Mouse (Mus musculus) heart, embryonic 11.5 days (tissue): ENCODE data around the gene Kctd17. TPM values are rescaled to one million over a fixed set of nuclear protein-coding genes. Genes with fewer than 3 reads are reported as not detected.

Experiments used
- ATAC-seq: fragments of 200-750 bp; cut with Nextera tagmentation; replicated peaks from 2 replicates; pipeline ENCODE4 v1.8.0; 2017; ENCODE audit warnings: moderate library complexity; ENCODE audit not compliant: insufficient number of reproducible peaks, low FRiP score, low TSS enrichment
- H3K27ac ChIP-seq: fragments of 300-500 bp; sonication (generic); 2 replicates; pipeline ENCODE4 v1.5.1; 2014; ENCODE audit warnings: mild to moderate bottlenecking, low read depth, low read length
- H3K27me3 ChIP-seq: fragments of 300-500 bp; sonication (generic); 2 replicates; pipeline ENCODE4 v1.6.1; 2014; ENCODE audit warnings: mild to moderate bottlenecking, low read length, mixed read lengths; ENCODE audit not compliant: control insufficient read depth, insufficient read depth
- H3K36me3 ChIP-seq: fragments of 300-500 bp; sonication (generic); 2 replicates; pipeline ENCODE4 v1.6.1; 2014; ENCODE audit warnings: mild to moderate bottlenecking, low read length, moderate library complexity, mixed read lengths; ENCODE audit not compliant: control insufficient read depth, insufficient read depth
- H3K4me1 ChIP-seq: fragments of 300-500 bp; sonication (generic); 2 replicates; pipeline ENCODE4 v1.6.1; 2014; ENCODE audit warnings: low read length; ENCODE audit not compliant: control insufficient read depth, insufficient read depth
- H3K4me2 ChIP-seq: fragments of 300-500 bp; sonication (generic); 2 replicates; pipeline ENCODE4 v1.6.1; 2014; ENCODE audit warnings: mild to moderate bottlenecking, moderate library complexity
- H3K4me3 ChIP-seq: fragments of 300-500 bp; sonication (generic); 2 replicates; pipeline ENCODE4 v1.5.1; 2014; ENCODE audit warnings: low read depth, low read length
- H3K9ac ChIP-seq: fragments of 300-500 bp; sonication (generic); 2 replicates; pipeline ENCODE4 v1.6.1; 2014; ENCODE audit warnings: mild to moderate bottlenecking, low read depth, low read length, moderate library complexity
- H3K9me3 ChIP-seq: fragments of 300-500 bp; sonication (generic); replicated peaks from 2 replicates; pipeline ENCODE4 v1.6.1; 2016; ENCODE audit warnings: low read length; ENCODE audit not compliant: control insufficient read depth
- WGBS: fragments of 180-500 bp; shearing (Covaris S2); extraction: QIAGEN DNeasy Blood & Tissue Kit; methylation state at CpG from one replicate; pipeline ENCODE4 v1.1.7; 2014; ENCODE audit not compliant: insufficient replicate concordance; 5-methylcytosine and 5-hydroxymethylcytosine counted together
- polyA plus RNA-seq: library from polyadenylated mRNA; unstranded; fragments of >200 nt; fragmentation: Nextera tagmentation; extraction: Ambion mirVana; gene quantifications from 2 replicates; pipeline ENCODE4 v1.2.1, GENCODE M21; 2014

The Kctd17 gene
- polyA plus RNA-seq, 1 experiment from 2014 or later, result 16.8 TPM

DNA sequence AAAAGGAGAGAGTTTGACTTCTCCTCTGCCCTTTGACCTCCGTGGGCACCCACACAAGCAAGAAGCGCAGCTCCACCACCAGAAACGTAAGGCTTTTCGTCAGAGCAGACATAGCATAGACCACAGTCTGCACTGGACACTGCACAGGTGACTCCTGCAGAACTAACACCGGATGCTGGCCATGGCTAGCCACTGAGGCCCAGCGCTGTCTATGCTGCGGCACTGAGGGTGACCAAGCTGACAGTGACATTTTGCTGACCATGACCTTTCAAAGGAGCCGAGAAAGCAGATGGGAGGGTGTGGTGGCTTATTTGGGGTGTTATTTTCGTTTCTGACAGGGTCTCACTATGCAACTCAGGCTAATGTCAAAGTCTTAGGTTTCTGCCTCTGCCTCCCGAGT is 28.8 kb downstream of the Kctd17 start:
- no peaks in the 10 kb centered on the region for H3K36me3 ChIP-seq
- no peak overlapping the region for H3K4me3 ChIP-seq
- no peak overlapping the region for H3K27ac ChIP-seq
- peaks cover 2% of the 10 kb centered on the region; the same call in 1 of the 2 replicates for H3K27me3 ChIP-seq
- no peak overlapping the region for H3K4me2 ChIP-seq
- H3K4me1 ChIP-seq, result no peaks in the 10 kb centered on the region; the same call in 1 of the 2 replicates
- H3K9ac ChIP-seq, result no peak overlapping the region
- H3K9me3 ChIP-seq, result no peaks in the 10 kb centered on the region
- ATAC-seq, result no peak
- WGBS, result 73% methylated on average over 10 of the region's 10 CpGs

DNA sequence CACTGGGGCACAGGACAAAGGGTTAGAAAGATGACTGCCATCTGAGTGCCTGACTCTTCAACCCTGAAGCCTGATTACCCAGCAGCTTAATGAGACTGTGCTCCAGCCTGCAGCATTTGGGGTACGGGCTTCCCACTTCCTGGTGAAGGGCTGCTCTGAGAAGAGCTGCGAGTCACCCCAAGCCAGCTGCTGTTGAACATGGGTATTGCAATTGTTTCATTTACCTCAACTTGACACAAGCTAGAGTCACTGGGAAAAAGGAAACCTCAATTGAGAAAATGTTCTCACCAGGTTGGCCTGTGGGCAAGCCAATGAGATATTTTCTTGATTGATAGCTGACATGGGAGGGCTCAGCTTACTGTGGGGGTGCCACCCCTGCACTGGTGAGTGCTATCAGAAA is 34.6 kb downstream of the Kctd17 start:
- 38% methylated on average over 2 of the region's 2 CpGs for WGBS
- H3K4me2 ChIP-seq, result no peak overlapping the region
- H3K36me3 ChIP-seq, result no peaks in the 10 kb centered on the region
- ATAC-seq, result no peak
- H3K9me3 ChIP-seq, result no peaks in the 10 kb centered on the region
- H3K4me3 ChIP-seq, result no peak overlapping the region
- peaks cover 5% of the 10 kb centered on the region; the same call in 1 of the 2 replicates for H3K4me1 ChIP-seq
- H3K27me3 ChIP-seq, result 0 out of 2 replicates have a peak, but pooled peaks cover 2% of the 10 kb centered on the region
- H3K9ac ChIP-seq, result no peak overlapping the region
- no peak overlapping the region for H3K27ac ChIP-seq

DNA sequence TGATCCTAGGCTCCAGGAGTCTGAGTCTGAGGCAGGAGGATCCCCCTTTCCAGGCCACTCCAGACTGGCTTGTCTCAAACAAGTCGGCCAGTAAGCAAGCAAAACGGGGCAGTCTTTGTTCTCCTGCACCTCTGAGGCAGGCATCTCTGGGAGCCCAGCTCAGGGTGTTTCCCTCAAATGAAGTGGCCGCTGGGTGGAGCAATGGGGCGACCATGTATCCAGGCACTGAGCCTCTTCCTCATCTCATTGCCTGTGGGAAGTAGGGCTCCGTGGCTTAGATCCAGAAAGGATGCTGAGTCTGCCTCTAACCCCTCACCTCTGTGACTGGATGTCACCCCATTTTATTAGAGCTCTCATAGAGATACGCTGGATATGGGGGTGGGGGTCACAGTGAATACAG is 38.4 kb downstream of the Kctd17 start:
- WGBS, result 32% methylated on average over 6 of the region's 6 CpGs
- H3K27me3 ChIP-seq, result no peaks in the 10 kb centered on the region
- H3K9ac ChIP-seq, result no peak overlapping the region
- peaks cover 11% of the 10 kb centered on the region for H3K4me1 ChIP-seq
- no peak overlapping the region for H3K4me3 ChIP-seq
- no peaks in the 10 kb centered on the region for H3K9me3 ChIP-seq
- H3K4me2 ChIP-seq, result no peak overlapping the region
- ATAC-seq, result no peak
- no peak overlapping the region for H3K27ac ChIP-seq
- no peaks in the 10 kb centered on the region for H3K36me3 ChIP-seq

- Histone ChIP-seq H3K4me2 (no peak overlapping the region), H3K9ac (no peak overlapping the region), H3K9me3 (no peaks in the 10 kb centered on the region), H3K27me3 (no peaks in the 10 kb centered on the region), H3K4me1 (peaks cover 13% of the 10 kb centered on the region), H3K27ac (no peak overlapping the region), H3K4me3 (no peak overlapping the region), H3K36me3 (no peaks in the 10 kb centered on the region)
- WGBS, result 87% methylated on average over 7 of the region's 7 CpGs
- no peak for ATAC-seq
Measured at GRCm38 (mm10) chr15:78467570-78467969, 39.2 kb downstream of the Kctd17 start.

GRCm38 (mm10) chr15:78468379-78468937 is 40.1 kb downstream of the Kctd17 start, which contains the start of gene Tmprss6:
TSS of gene Tmprss6 (minus strand) at chr15:78468634.
- Histone ChIP-seq H3K36me3 (no peaks in the 10 kb centered on the region), H3K4me1 (peaks cover 8% of the 10 kb centered on the region; the same call in 1 of the 2 replicates), H3K27ac (no peak within 1 kb of the TSS), H3K4me2 (no peak within 1 kb of the TSS), H3K9ac (no peak within 1 kb of the TSS), H3K4me3 (no peak within 1 kb of the TSS), H3K27me3 (no peaks in the 10 kb centered on the region), H3K9me3 (no peaks in the 10 kb centered on the region)
- 62% methylated on average over 7 of the region's 7 CpGs for WGBS
- no peak for ATAC-seq

DNA sequence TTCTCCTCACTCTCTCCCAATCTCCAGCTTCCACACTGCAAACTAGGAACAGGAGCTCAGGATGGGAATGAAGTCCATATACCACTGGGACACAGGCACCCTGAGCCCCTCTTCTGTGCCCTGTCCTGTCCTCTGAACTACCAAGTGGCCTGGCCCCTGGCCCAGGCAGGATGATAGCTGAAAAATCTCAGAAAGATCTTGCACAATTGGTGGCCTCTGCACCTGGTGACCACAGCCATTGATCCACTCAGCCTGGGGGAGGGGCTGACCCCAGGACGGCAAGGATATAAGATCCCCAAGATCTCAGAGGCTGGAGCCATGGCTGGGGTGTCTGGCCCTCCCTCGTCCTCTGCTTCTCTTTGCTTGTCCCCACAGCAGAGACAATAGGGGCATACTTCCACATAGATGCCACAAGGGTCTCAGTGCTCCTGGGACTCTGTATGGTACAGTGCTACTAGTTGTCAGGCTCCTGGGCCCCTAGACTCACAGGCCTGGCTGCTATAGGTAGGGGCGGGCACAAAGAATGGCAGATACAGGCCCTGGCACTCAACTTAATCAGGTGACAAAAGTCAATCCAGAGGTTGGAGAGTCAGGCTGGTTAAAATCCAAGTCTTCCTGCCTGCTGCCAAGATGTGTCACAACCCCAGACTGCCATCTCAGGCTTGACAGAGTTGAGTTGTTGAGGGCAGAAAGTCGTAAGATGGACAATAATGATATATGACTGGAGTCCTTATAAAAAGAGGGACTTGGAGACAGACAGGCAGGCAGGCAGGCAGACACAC is 42.3 kb downstream of the Kctd17 start:
- WGBS, result 64% methylated on average over 4 of the region's 4 CpGs
- Histone ChIP-seq H3K4me1 (peaks cover 8% of the 10 kb centered on the region; the same call in 1 of the 2 replicates), H3K4me2 (no peak overlapping the region), H3K36me3 (no peaks in the 10 kb centered on the region), H3K9ac (no peak overlapping the region), H3K4me3 (no peak overlapping the region), H3K27me3 (no peaks in the 10 kb centered on the region), H3K9me3 (no peaks in the 10 kb centered on the region), H3K27ac (no peak overlapping the region)
- no peak for ATAC-seq

- Histone ChIP-seq H3K9ac (no peak overlapping the region), H3K27ac (no peak overlapping the region), H3K4me3 (no peak overlapping the region), H3K27me3 (no peaks in the 10 kb centered on the region), H3K9me3 (no peaks in the 10 kb centered on the region), H3K36me3 (no peaks in the 10 kb centered on the region), H3K4me1 (peaks cover 8% of the 10 kb centered on the region; the same call in 1 of the 2 replicates), H3K4me2 (no peak overlapping the region)
- WGBS, result 30% methylated on average over 7 of the region's 7 CpGs
- ATAC-seq, result no peak
Measured at GRCm38 (mm10) chr15:78471902-78472301, 43.5 kb downstream of the Kctd17 start.

DNA sequence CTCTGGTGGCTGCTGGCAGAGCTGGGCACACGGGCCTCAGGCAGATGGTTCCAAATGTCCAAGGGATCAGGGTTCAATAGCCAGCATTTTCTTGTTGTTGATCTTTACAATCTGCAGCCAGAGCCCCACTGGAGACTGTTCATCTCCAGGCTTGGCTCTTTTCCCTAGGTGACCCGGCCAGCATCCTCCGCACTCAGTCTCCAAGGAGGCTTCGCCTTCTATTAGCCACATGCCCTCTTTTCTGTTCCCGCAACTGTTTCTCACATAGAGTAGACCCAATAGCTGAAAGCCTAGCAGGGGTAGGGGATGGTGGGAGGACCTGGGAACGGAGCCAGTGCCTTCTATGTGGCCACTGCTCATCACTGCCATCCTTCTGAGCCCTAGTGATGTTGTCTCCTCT is 45.1 kb downstream of the Kctd17 start:
- Histone ChIP-seq H3K4me2 (no peak overlapping the region), H3K36me3 (no peaks in the 10 kb centered on the region), H3K9me3 (no peaks in the 10 kb centered on the region), H3K9ac (no peak overlapping the region), H3K27ac (no peak overlapping the region), H3K27me3 (no peaks in the 10 kb centered on the region), H3K4me3 (no peak overlapping the region), H3K4me1 (peaks cover 8% of the 10 kb centered on the region; the same call in 1 of the 2 replicates)
- no peak for ATAC-seq
- 80% methylated on average over 6 of the region's 6 CpGs for WGBS
